Mouse (Mus musculus): ENCODE data around the gene Ccdc183.

Gene Ccdc183

DNA sequence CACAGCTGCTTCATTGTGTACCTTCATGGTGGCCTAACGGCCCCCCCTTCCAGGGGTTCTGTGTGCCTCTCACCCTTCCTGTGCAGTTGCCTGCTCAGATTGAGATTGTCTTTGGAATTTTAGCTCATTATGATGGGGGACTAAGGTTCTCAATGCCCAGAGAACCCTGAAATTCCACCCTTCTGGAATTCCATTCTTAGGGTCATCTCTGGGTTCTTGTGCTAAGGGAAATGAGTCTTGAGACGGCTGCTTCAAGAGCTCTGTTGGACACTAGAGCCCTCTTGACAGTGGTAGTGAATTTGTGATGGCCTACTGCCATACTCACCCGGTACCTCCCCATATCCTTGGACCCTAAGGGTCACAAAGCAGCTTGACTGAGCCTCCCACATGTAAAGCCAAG lies at the start of gene Ccdc183:
TSS of gene Ccdc183 (minus strand) at position 101 of the 400 bp plus-strand sequence.
- DNase-seq: no peak

DNA sequence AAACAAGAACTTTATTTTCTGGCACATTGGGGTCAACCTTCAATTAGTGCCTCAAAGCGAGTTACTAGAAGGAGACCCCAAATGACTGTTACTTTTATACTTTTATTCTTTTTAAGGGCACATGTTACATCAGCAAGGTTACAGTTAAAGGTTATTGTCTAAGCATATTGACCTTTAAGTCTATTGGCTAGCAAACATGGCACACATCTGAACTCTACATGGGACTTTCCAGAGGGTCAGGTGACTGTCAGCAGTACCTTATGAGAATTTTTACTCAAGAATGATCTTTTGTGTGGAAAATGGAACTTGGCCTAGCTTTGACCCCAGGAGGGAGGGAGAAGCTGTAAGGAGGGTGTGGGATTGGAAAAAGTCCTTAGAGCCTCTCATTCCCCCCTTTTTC lies 49.0 kb upstream of the Ccdc183 start:
- DNase-seq: no peak

DNA sequence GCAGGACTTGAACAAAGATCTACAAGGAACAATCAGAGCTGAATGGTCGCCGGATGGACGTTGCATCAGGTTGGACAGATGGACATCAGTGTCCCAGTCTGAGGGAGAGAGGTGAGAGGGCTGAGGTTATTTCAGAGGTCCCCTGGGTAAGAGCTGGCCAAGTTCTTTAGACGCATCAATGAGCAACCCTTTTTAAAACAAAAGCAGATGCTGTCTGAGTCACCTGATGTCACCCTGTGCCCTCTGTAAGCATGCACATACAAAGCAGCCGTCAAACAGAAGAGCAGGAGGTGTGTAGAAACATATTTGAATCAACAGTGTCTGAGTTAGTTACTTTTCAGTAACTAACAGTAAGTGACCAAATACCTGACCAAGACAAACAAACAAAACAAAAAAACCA lies 46.6 kb upstream of the Ccdc183 start:
- no peak for DNase-seq

DNA sequence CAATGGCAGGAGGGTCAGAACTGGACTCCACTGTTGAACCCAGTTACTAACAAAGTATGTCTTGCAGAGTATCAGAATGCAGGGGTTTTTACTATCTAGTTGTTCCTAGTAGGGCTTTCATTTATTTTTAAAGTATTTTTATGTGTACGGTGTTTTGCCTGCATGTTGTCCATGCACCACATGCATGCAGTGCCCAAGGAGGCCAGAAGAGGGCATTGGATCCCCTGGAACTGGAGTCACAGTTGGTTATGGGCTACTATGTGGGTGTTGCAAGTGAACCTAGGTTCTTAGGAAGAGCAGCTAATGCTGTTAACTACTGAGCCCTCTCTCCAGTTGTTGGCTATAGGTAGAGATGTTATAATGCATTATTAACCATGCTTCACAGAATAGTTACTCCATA lies 46.0 kb upstream of the Ccdc183 start:
- DNase-seq: peak; percentile 11 to 70

DNA sequence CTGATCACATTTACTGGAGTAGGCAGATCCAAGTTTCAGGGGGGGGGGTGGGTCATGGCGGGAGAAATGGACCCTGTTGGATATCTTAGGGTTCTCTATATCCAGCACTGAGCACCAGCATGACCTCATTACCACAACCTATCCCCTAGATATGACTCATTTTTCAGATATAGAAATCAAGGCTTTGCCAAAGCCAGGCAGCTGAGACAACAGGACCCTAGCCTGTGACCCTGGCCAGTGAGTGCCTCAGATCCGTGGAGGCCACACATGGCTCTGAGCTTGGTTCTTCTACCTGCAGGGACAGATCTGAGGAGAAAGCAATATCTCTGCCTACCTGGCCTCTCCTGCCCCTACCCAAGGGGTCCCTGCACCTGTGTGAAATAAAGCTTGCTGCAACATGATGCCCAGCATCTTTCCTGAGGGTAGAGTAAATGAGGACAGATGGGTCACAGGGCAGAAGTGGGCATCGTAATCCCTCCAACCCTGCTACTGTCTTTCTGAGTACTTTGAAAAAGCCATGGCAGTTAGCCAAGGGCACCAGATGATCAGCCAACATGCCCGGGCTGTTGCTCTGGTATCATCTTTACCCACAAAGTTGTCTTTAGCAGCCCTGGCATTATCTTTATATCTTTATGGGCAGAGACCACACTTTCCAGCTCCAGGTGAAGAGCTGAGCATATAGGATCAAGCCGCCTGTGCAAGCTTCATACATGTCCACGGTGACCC lies 43.9 kb upstream of the Ccdc183 start:
- DNase-seq: no peak

DNA sequence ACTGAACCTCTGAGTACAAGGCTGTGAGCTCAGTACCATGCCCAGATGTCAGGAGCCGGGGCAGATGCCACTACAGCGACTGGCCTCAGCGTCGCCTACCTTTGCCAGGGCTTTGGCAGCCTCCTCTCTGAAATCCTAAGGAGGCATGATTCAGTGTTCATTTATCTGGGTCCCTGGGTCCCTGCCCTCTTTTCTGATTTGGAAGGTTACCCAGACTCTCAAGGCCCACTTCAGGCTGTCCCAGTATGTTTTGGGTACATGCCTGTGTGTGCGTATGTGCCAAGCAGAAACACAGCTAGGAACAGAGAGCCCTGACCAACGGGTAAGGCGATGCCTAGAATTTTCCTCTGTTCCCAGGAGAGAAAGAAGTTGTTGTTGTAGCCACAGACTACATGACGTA lies 42.8 kb upstream of the Ccdc183 start:
- no peak for DNase-seq

DNA sequence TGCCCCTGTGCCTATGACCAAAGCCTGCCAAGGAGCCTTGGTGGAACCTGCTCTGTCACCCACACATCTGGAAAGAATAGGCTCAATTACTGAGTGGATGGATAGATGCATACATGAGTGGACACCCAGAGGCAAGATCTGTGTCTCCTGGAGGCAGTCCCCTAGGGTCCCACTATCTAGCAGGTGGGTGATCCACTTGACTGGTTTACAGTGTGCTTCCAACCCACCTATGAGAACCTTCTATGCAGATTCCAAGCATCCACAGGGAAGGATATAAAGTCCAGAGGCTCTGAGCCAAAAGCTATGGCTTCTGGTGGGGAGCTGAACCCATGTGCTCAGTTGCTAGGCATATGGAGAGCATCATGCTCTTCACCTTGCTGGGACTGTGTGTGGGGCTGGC lies 40.2 kb upstream of the Ccdc183 start, which contains the start of gene Lcn5:
TSS of gene Lcn5 (plus strand) at position 301 of the 400 bp plus-strand sequence.
- no peak for DNase-seq

DNA sequence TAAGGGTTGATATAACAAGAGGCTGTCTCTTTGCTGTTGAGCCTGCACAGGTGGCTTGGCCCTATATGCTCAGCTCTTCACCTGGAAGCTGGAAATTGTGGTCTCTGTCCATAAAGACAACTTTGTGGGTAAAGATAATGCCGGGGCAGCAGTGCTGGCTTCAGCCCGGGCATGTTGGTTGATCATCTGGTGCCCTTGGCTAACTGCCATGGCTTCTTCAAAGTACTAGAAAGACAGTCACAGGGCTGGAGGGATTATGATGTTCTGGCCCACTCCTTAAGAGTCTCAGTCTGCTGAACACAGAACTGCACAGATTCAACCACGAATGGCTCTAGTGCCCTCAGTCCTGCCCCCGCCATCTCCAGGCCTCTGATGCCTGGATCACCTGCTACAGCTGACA lies 39.8 kb upstream of the Ccdc183 start:
- DNase-seq: peak in 1 of 2 experiments; percentile 8

DNA sequence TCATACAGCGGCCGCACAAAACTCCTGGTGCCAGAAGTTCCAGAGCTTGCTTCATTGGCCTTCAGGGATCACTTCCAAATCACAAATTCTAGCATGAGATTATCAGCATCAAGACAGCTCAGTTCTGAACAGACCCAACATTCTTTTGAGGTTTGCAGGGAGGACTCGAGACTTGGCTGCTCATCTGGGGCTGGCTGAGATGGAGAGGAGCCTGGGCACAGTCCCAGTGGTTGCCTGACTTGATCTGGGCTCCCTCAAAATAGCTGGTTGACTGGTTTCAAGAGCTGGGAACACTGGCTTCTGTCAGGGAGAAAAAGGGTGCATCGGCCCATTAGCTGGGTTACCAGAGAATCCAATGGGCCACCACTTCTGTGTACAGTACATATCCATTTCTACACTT lies 39.2 kb upstream of the Ccdc183 start:
- no peak for DNase-seq

DNA sequence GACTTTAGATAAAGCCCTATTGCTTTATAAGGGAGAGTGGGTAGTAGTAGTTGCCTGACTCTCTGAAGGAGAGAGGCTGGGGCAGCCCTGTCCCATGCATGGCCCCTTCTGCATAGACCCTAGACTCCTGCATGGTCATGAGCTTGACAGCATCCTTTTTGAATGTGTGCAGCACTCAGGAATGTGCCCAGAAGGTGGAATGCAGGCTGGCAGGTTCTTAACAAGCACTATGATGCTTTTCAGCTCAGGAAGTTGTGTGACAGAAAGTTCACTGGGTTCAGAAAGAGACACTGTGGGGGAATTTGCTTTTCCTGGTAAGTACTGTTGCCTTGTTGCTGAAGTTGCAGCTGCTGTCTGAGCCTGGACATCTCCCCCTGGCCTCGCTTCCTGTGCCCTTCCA lies 37.0 kb upstream of the Ccdc183 start:
- DNase-seq: no peak

DNA sequence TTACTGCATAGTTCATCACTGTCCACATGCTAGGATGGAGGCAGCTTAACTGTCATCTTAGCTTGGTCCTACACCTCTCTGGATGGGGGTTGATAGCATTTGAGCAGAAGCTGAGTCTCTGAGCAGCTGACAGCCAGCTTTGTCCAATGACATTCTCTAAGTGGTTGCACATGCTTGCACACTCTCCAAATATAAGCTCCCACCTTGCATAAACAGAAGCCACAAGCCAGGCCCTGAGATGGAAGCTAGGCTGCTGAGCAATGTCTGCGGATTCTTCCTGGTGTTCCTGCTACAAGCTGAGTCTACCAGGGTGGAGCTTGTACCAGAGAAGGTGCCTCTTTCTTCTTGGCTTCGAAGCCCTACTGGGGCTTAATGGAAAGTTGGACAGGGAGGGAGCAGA lies 35.4 kb upstream of the Ccdc183 start, which contains the start of gene Lcn8:
TSS of gene Lcn8 (plus strand) at position 219 of the 400 bp plus-strand sequence.
- no peak for DNase-seq

DNA sequence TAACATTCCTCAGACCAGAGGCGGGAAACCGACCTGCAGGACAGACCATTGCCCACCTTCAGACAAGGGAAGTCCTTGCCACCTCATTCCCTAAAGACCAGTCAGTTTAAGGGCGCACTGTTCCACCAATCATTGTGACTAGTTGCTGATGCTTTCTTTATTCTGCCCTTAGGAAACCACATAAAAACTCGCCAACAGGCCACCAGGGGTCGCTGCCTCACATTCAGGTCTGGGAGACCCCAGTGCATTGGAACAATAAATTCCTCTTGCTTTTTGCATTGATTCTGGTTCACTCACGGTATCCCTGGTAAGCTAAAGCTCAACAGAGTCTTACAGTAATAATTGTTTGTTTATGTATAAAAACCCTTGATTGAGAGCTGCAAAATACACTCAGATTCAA lies 22.4 kb upstream of the Ccdc183 start:
- DNase-seq: no peak

DNA sequence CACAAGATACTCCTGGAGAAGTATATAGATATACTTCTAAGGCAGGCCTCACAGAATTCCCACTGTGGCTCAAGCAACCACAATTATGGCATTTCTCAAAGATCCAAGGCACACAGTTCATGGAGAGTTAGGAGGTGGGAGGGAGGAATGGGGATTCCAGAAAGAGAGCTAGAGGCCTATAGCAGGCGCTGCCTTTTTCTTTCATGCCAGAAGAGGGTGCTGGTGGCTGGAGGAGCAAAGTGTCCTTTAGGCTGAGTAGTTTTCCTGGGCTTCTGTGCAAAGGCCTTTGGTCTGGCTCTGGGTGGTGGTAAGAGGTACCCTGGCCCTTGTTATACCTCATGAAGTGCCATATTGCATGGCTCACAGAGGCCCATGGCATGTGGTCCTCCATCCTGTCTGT lies 16.6 kb upstream of the Ccdc183 start:
- no peak for DNase-seq

DNA sequence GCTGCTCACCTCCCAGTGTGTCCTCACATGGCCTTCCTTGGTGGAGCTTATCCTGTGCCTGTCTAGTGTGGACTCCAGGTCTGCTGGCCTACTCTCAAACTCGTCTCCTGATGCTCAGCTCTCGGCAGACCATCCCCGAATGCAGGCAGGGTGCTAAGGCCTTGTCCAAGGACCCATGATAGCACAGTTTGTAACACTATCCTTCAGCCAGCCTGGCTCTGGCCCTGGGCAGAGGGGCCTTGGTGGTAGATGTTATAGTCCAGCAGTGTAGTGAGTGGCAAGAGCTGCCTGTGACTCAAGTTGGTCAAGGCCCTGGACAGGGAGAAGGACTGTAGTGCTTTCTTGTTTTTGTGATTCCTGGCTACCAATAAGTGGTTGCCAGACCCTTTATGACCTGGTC lies 16.1 kb upstream of the Ccdc183 start:
- DNase-seq: no peak

DNA sequence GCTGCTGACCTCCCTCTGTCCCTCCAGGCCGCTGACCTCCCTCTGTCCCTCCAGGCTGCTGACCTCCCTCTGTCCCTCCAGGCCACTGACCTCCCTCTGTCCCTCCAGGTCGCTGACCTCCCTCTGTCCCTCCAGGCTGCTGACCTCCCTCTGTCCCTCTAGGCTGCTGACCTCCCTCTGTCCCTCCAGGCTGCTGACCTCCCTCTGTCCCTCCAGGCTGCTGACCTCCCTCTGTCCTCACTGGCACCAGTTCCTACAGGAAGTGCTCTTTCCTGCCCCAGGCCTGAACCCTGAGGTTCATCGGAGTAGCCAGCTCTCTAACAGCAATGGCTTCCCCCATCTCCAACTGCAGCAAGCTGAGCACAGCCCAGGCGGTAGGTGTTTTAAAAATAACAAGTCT lies 11.3 kb upstream of the Ccdc183 start:
- DNase-seq: peak; percentile 31 to 37

DNA sequence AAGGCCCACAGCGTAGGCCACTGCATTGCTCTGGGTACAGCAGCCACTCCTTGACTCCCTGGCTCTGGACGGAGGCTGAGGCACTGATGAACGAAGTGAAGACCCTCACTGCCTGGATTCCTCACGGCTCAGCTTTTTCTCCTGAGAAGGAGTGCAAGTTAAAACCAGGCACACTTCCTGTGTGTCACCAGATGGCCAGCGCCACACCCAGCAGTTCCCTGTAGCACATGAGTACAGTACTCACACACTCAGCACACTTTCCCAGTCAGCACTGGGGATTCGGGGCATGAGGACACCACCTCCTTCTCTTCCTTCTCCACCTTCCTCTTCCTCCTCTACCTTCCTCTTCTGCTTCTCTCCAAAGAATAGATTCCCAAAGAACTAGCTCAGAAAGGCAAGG lies 10.3 kb upstream of the Ccdc183 start, which contains the start of gene Fcna:
TSS of gene Fcna (minus strand) at position 220 of the 400 bp plus-strand sequence.
- DNase-seq: no peak

DNA sequence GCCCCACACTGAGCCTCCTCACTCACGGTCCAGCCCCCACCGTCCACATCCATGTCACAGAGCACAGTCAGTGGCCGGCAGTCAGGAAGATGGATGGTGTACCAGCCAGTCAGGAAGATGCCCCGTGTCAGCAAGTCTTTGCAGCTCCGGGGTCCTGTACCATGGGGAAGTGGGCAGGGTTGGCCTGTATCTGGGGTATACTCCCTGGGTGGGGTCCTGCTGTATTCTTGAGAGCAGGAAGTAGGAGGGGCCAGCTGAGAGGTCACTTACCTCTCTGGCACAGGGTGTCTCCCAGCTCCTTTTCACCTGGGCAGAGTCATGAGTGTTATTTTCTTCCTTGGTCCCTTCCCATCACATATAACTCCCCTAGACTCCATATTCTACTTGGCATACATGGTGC lies 8.5 kb upstream of the Ccdc183 start:
- no peak for DNase-seq

DNA sequence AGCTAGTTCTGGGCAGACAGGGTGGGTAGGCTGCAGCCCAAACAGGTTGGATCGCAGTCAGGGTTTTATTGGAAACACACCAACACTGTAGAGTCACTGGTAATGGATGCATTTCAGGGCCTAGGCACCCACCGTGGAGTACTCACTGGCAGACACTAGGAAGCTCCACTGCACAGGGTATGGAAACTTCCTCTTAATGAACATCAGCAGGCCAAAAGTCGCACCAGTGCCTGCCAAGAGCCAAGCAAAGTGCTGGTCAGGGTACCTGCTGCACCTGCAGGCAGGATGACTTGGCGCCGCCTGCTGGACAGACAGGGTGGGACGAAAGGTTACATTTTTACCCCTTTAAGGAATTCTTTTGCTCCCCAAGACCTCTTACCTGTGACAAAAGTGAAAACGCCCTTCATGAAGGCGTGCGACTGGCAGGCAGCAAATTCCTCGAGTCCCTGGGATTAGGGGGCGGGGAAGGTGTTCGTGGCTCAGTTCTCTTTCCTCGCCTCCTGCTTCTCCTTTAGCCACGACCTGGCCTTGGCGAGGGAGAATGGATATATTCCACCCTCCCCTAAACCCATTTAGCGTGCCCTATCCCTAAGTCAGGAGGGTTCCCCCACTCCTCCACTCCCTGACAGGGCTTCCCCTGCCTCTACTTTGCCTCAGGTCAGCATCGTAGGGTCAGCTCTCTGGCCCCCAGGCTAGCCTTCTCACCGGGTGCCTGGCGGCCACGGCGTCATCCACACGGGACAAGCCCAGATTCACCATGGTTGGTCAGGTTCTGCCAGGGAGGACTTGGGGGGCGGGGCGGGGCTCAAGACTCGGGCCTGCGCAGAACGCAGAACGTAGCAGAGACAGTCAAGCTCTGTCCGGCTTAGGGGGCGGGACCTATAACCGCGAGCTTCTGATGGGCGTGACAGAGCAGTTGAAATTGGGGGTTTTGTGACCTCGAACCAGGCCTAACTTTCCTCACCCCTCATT lies 4.0 kb upstream of the Ccdc183 start, which contains the start of gene Tmem141:
TSS of gene Tmem141 (minus strand) at position 777 of the 972 bp plus-strand sequence.
- peak; percentile 91 to 95 for DNase-seq

DNA sequence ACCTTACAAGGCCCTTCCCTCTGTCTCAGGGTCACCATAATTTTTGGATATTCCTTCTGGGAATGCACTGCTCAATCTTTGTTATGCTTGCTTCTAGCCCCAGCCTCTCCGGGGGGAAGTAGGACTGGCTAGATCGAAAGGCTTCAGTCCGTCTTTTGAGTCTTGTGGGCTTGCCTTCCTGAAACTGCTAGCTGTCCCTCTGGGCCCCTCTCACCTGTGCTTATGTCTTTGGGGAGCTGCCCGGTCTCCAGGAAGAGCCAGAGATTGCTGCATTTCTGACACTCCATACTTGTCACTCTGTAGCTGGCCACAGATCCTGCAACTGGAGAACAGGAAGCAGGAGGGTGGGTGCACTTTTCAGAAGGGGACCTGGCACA lies 3.4 kb upstream of the Ccdc183 start:
- no peak for DNase-seq

DNA sequence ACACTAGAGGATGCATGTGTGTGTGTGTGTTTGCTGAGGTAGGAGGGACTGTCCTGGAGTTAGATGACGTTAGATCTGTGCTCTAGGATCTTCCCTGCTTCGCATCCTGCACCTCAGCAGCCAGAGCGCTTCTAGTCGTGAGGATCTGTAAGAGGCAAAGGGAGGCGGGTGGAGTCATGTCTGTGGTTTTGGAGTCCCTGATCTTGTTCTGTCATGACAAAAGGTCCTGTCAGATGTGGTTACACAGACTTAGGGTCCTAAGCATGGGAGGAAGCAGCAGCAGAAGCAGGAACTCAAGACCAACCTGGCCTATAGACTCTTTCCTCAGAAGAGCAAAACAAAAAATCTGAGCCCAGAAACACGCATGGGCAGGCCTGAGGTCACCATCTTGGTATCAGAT lies 2.9 kb upstream of the Ccdc183 start:
- no peak for DNase-seq

DNA sequence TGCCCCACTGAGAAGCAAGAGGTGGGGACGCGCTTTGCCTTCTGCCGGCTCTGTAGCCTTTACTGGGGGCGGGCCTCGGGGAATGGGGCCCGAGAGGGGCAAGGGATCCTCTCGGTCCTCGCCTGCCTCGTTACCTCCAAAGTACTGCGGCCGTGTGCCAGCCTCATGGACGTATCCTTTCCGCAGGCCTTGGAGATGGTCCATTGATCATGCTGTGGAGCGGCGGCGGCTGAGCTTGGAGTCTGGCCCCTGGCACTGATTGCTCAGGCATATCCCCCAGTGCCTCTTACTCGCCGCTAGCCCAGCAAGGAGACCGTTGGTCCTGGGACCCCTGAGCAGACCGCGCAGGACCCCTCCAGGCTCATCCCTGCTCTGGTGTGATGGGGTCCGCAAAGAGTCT lies 1.1 kb downstream of the Ccdc183 start:
- no peak for DNase-seq

DNA sequence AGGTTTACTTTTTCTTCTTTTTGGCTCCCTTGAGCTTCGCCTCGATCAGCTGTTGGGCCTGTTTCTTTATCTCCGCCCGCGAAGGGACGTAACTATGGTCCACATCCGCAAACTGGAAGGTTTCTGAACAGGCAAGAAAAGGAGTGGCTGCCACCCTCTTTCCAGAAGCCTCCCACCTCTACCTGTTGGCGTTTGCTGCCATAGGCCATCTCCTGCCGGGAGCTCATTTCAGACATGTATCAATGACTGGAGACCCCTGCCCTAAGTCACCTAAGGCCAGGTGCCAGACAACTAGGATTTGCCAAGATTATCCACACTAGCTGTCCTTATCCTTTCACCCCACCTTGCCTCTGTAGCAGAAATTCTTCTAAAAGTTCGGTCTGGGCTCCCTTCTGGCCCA lies 8.8 kb downstream of the Ccdc183 start:
- DNase-seq: no peak

DNA sequence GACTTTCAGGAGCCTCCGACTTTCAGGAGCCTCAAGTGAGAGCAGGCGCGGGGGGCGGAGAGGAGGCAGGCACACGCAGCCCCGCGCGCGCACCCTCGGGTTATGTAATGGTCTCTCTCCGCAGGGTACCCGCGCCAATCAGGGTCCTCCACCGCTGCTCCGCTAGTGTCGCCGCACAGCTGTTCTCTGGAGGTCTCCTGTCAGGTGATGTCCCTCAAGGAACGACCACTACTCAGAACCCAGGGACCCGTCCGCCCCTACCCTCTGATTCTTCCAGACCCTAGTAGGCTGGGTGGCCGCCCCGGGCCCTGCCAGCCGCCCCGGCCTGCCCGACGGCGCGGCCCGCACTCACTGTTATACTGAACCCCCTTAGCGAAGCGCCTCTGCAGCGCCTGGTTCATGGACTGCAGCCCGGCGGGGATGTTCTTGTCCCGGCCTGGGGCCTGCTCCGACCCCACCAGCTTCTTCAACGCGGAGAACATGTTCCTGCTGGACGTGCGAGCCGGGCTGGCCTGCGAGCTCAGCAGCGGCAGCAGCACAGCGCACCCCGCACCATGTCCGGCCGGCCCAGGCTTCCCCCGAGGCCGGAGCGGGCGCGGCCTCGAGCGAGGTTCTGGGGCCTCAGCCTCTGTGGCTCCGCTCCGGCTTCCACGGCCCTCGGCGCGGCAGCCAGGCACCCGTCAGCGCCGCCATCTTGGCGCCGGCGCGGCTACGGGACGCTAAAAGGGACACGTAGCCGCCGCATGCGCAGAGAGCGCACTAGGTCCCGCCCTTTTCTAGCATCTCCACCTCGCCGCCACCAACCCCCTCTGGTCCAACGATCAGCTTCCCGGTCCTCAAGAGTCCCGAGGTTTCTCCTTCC lies 9.5 kb downstream of the Ccdc183 start, which contains the start of gene Rabl6:
TSS of gene Rabl6 (minus strand) at position 761 of the 862 bp plus-strand sequence.
- peak; percentile 86 to 90 for DNase-seq
